Mouse (Mus musculus): ENCODE measurements around the gene Scaper. TPM values are rescaled to one million over a fixed set of nuclear protein-coding genes. Genes with fewer than 3 reads are reported as not detected.

Gene Scaper
- total and polyA plus RNA-seq, 3 experiments: 0.43 to 18.7 (median 15.0) TPM

DNA sequence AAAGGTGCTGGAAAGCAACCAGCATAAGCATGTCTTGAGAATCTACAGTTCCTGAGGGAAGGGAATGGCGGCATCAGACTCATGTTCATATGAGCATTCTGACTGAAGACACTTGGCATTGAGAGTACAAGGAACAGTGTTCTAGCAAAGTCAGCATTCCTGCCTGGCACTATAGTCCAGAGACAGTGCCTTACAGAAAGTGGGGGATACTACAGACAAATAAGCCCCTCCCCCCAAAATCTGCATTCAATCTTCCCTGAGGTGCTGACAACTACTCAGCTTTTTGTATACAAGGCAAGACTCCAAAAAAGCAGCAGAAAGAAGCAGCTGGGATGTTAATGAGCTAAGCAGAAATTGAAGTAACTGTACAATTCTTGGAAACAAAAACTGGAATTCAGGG lies 59.9 kb downstream of the Scaper start:
- H3K4me3 ChIP-seq (ENCODE audit: low read depth, low read length): no peak overlapping the region
- H3K4me1 ChIP-seq (ENCODE audit: insufficient read depth, low read depth, low read length): no peaks in the 10 kb centered on the region
- no peak for TF ChIP-seq GATA2 (IDR thresholded peaks at IDR 0.05; ENCODE audit: borderline replicate concordance, low read depth, low read length)
- no peak for TF ChIP-seq CTCF (IDR thresholded peaks at IDR 0.05; ENCODE audit: low read depth, low read length)
- no peak for TF ChIP-seq GATA1 (IDR thresholded peaks at IDR 0.05; ENCODE audit: borderline replicate concordance, low read length)
- no peak for TF ChIP-seq POLR2AphosphoS5 (IDR thresholded peaks at IDR 0.05; ENCODE audit: insufficient replicate concordance, low read depth, low read length)
- no peak for TF ChIP-seq TAL1 (conservative IDR thresholded peaks at IDR 0.05; ENCODE audit: low read depth, low read length)
- no peaks in the 10 kb centered on the region for H3K36me3 ChIP-seq (replicated peaks)
- H3K27me3 ChIP-seq (ENCODE audit: insufficient read depth, low read length): no peaks in the 10 kb centered on the region
- no peak for DNase-seq (ENCODE audit: low spot score)
- ATAC-seq (ENCODE audit: extremely low read depth, insufficient number of reproducible peaks, low FRiP score, poor library complexity, severe bottlenecking): no peak
- H3K9me3 ChIP-seq (replicated peaks): no peaks in the 10 kb centered on the region

DNA sequence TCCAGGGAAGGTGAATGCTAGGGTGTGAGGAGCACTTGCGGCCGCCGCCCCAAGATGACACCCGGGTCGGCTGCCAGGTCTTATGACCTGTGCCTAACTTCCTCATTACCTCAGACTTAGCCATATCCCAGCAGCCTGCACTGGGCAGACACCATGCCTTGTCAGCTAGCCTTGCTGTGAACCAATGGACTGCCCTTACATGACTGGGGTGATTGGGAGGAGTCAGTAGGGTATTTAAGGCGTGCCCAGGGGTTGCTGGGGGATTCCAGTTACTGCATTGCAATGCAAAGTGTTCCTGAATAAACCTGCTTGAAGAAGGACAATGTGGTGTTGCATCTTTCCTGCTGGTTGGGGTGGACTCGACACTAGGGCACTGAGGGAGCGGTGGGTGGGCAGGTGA lies 148.5 kb downstream of the Scaper start:
- H3K4me1 ChIP-seq (ENCODE audit: insufficient read depth, low read depth, low read length): peaks cover 2% of the 10 kb centered on the region; the same call in 1 of the 2 replicates
- ATAC-seq (ENCODE audit: extremely low read depth, insufficient number of reproducible peaks, low FRiP score, poor library complexity, severe bottlenecking) (no peak), DNase-seq (ENCODE audit: low spot score) (no peak)
- TF ChIP-seq TAL1 (conservative IDR thresholded peaks at IDR 0.05; ENCODE audit: low read depth, low read length) (no peak), POLR2AphosphoS5 (IDR thresholded peaks at IDR 0.05; ENCODE audit: insufficient replicate concordance, low read depth, low read length) (no peak), GATA2 (IDR thresholded peaks at IDR 0.05; ENCODE audit: borderline replicate concordance, low read depth, low read length) (no peak), CTCF (IDR thresholded peaks at IDR 0.05; ENCODE audit: low read depth, low read length) (no peak)
- no peaks in the 10 kb centered on the region for H3K27me3 ChIP-seq (ENCODE audit: insufficient read depth, low read length)
- no peaks in the 10 kb centered on the region for H3K9me3 ChIP-seq (replicated peaks)
- no peak overlapping the region for H3K4me3 ChIP-seq (ENCODE audit: low read depth, low read length)
- H3K36me3 ChIP-seq (replicated peaks): no peaks in the 10 kb centered on the region

DNA sequence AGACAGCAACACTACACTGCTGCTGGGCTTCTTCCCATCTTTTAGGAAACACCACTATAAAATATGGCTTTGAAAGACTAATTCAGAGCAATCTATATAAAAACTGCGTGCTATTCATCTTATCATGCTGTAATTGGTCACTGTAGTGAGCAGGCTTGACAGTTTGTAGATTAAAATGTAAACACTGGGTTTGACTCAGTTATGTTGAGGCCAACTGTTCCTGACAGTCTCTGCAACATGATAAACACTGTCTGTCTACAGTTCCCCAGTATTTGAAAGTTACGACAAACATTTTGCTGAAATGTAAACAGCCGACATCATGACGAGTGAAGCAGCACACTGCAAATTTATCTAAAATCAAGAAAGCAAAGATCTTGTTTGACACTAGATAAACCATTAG lies 225.9 kb downstream of the Scaper start:
- TF ChIP-seq GATA2 (IDR thresholded peaks at IDR 0.05; ENCODE audit: borderline replicate concordance, low read depth, low read length): no peak
- no peak for DNase-seq (ENCODE audit: low spot score)
- no peak overlapping the region for H3K4me3 ChIP-seq (ENCODE audit: low read depth, low read length)
- no peaks in the 10 kb centered on the region for H3K9me3 ChIP-seq (replicated peaks)
- no peaks in the 10 kb centered on the region for H3K4me1 ChIP-seq (ENCODE audit: insufficient read depth, low read depth, low read length)
- ATAC-seq (ENCODE audit: extremely low read depth, insufficient number of reproducible peaks, low FRiP score, poor library complexity, severe bottlenecking): no peak
- no peaks in the 10 kb centered on the region for H3K27me3 ChIP-seq (ENCODE audit: insufficient read depth, low read length)
- no peaks in the 10 kb centered on the region for H3K36me3 ChIP-seq (replicated peaks)

DNA sequence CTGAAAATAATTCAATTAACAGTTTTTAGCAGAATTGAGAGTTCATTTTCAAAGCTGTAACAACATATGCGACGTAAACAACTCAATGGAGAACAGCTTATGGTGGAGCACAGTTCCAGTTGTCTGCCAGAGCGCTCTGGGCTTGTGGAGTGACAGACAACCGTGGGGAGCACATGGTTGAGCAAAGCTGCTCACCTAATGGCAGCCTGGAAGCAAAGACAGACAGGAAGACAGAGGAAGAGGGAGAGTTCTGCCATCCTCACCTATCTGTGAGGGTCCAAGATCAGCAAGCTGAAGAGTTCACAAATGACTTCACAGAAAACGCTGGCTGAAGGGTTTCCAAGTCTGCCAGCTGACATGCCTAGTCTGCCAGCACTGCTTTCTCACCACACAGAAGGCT lies 227.4 kb downstream of the Scaper start:
- no peak for ATAC-seq (ENCODE audit: extremely low read depth, insufficient number of reproducible peaks, low FRiP score, poor library complexity, severe bottlenecking)
- no peak for DNase-seq (ENCODE audit: low spot score)
- H3K4me3 ChIP-seq (ENCODE audit: low read depth, low read length): no peak overlapping the region
- H3K27me3 ChIP-seq (ENCODE audit: insufficient read depth, low read length): no peaks in the 10 kb centered on the region
- H3K4me1 ChIP-seq (ENCODE audit: insufficient read depth, low read depth, low read length): no peaks in the 10 kb centered on the region
- no peak for TF ChIP-seq TAL1 (conservative IDR thresholded peaks at IDR 0.05; ENCODE audit: low read depth, low read length)
- TF ChIP-seq CTCF (IDR thresholded peaks at IDR 0.05; ENCODE audit: low read depth, low read length): no peak
- no peak for TF ChIP-seq GATA2 (IDR thresholded peaks at IDR 0.05; ENCODE audit: borderline replicate concordance, low read depth, low read length)
- no peak for TF ChIP-seq GATA1 (IDR thresholded peaks at IDR 0.05; ENCODE audit: borderline replicate concordance, low read length)
- no peak for TF ChIP-seq POLR2AphosphoS5 (IDR thresholded peaks at IDR 0.05; ENCODE audit: insufficient replicate concordance, low read depth, low read length)
- no peaks in the 10 kb centered on the region for H3K36me3 ChIP-seq (replicated peaks)
- no peaks in the 10 kb centered on the region for H3K9me3 ChIP-seq (replicated peaks)

DNA sequence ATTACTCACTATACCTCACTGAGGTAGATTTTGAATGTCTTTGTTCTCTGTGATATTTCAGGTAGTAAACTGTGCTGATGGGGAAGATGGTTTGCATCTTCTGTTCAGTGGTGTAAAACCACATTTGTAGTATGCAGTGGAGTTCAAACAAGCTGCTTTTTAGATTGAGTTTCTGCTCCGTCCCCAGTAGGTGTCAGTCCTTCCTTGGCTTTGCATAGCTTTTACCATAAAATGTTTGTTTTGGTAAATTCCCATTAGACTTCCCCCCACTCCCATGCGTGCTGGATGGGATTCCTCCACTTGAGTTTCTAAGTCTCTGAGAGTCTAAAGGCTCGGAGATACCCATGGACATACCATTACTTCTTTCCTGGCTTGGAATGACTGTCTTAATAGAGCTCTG lies 231.3 kb downstream of the Scaper start:
- no peak for DNase-seq (ENCODE audit: low spot score)
- Histone ChIP-seq H3K4me1 (ENCODE audit: insufficient read depth, low read depth, low read length) (no peaks in the 10 kb centered on the region), H3K27me3 (ENCODE audit: insufficient read depth, low read length) (no peaks in the 10 kb centered on the region), H3K36me3 (replicated peaks) (no peaks in the 10 kb centered on the region), H3K9me3 (replicated peaks) (no peaks in the 10 kb centered on the region), H3K4me3 (ENCODE audit: low read depth, low read length) (no peak overlapping the region)
- TF ChIP-seq GATA2 (IDR thresholded peaks at IDR 0.05; ENCODE audit: borderline replicate concordance, low read depth, low read length): no peak
- TF ChIP-seq GATA1 (IDR thresholded peaks at IDR 0.05; ENCODE audit: borderline replicate concordance, low read length): no peak
- no peak for TF ChIP-seq POLR2AphosphoS5 (IDR thresholded peaks at IDR 0.05; ENCODE audit: insufficient replicate concordance, low read depth, low read length)
- TF ChIP-seq CTCF (IDR thresholded peaks at IDR 0.05; ENCODE audit: low read depth, low read length): no peak
- TF ChIP-seq TAL1 (conservative IDR thresholded peaks at IDR 0.05; ENCODE audit: low read depth, low read length): no peak
- ATAC-seq (ENCODE audit: extremely low read depth, insufficient number of reproducible peaks, low FRiP score, poor library complexity, severe bottlenecking): no peak

DNA sequence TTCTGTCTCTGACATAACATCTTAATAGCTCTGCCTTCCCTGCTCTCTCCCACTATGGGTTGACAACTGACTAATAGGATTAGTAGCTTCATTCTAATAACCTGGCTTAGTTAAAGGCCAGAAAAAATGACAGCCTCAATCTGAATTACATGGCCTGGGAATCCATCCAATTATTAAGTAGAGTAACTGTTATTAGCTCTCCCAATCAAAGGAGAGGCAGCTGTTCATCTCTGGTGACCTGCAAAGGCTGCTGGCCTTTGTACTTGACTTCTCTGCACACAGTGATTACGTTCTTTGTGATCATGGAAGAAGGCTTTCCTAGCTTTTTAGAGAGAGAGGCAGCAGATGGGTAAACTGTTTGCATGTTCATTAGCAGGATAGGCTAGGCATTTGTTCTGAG lies 242.6 kb downstream of the Scaper start:
- no peak for TF ChIP-seq GATA2 (IDR thresholded peaks at IDR 0.05; ENCODE audit: borderline replicate concordance, low read depth, low read length)
- no peak for TF ChIP-seq CTCF (IDR thresholded peaks at IDR 0.05; ENCODE audit: low read depth, low read length)
- TF ChIP-seq TAL1 (conservative IDR thresholded peaks at IDR 0.05; ENCODE audit: low read depth, low read length): no peak
- no peak for TF ChIP-seq GATA1 (IDR thresholded peaks at IDR 0.05; ENCODE audit: borderline replicate concordance, low read length)
- TF ChIP-seq POLR2AphosphoS5 (IDR thresholded peaks at IDR 0.05; ENCODE audit: insufficient replicate concordance, low read depth, low read length): no peak
- H3K27me3 ChIP-seq (ENCODE audit: insufficient read depth, low read length): no peaks in the 10 kb centered on the region
- DNase-seq (ENCODE audit: low spot score) (no peak), ATAC-seq (ENCODE audit: extremely low read depth, insufficient number of reproducible peaks, low FRiP score, poor library complexity, severe bottlenecking) (no peak)
- no peaks in the 10 kb centered on the region for H3K9me3 ChIP-seq (replicated peaks)
- H3K36me3 ChIP-seq (replicated peaks): no peaks in the 10 kb centered on the region
- H3K4me3 ChIP-seq (ENCODE audit: low read depth, low read length): no peak overlapping the region
- H3K4me1 ChIP-seq (ENCODE audit: insufficient read depth, low read depth, low read length): no peaks in the 10 kb centered on the region

DNA sequence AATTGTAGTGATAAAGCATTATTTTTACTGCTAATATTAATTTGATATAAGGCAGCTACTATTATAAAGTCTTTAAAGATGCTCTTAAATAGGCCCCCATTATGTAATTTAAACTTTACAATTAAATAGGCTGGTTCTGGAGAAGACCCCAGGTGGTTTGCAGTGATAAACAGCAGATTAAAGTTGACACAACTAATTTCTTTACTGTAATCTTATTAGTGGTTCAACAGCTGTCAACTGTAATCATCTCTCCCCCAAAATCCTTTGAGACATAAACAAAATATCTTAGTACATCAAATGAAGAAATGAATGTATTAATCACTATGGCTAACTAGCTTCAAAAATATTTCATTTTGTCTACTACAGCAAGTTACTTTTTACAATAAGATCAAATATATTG lies 260.8 kb downstream of the Scaper start:
- Histone ChIP-seq H3K4me1 (ENCODE audit: insufficient read depth, low read depth, low read length) (no peaks in the 10 kb centered on the region; the same call in 1 of the 2 replicates), H3K27me3 (ENCODE audit: insufficient read depth, low read length) (no peaks in the 10 kb centered on the region), H3K36me3 (replicated peaks) (no peaks in the 10 kb centered on the region), H3K4me3 (ENCODE audit: low read depth, low read length) (no peak overlapping the region), H3K9me3 (replicated peaks) (no peaks in the 10 kb centered on the region)
- ATAC-seq (ENCODE audit: extremely low read depth, insufficient number of reproducible peaks, low FRiP score, poor library complexity, severe bottlenecking): no peak
- TF ChIP-seq CTCF (IDR thresholded peaks at IDR 0.05; ENCODE audit: low read depth, low read length) (no peak), GATA1 (IDR thresholded peaks at IDR 0.05; ENCODE audit: borderline replicate concordance, low read length) (no peak), TAL1 (conservative IDR thresholded peaks at IDR 0.05; ENCODE audit: low read depth, low read length) (no peak), POLR2AphosphoS5 (IDR thresholded peaks at IDR 0.05; ENCODE audit: insufficient replicate concordance, low read depth, low read length) (no peak), GATA2 (IDR thresholded peaks at IDR 0.05; ENCODE audit: borderline replicate concordance, low read depth, low read length) (no peak)
- DNase-seq (ENCODE audit: low spot score): no peak
